Mouse (Mus musculus) adrenal gland, adult 2 months (tissue): ENCODE results near the gene Isg15. TPM values are rescaled to one million over a fixed set of nuclear protein-coding genes. Genes with fewer than 3 reads are reported as not detected.
"Not testable (repeated sequence)": the region's sequence is repeated elsewhere in the genome, so short reads cannot be mapped to it uniquely, and the experiment has no call there.

ENCODE experiments used
- DNase-seq: peaks from one replicate; pipeline ENCODE4 v3.0.0; 2021
- microRNA-seq, 2 experiments: library from miRNA; unstranded; fragments of <30 nt; microRNA quantifications; one replicate each; pipeline ENCODE4 v1.2.0; 2021
- polyA plus RNA-seq: library from polyadenylated mRNA; depleted of rRNA; stranded (reverse); fragments of >200 nt; gene quantifications from 2 replicates; pipeline ENCODE4 v1.2.3, GENCODE M21; 2012; rRNA removed
- total RNA-seq, 2 experiments: library from RNA; stranded (reverse); gene quantifications; 2 replicates each; pipeline ENCODE4 v1.2.3; 2021

Gene Isg15
- total and polyA plus RNA-seq, 3 experiments, result 4.3 to 9.1 (median 5.4) TPM

DNA sequence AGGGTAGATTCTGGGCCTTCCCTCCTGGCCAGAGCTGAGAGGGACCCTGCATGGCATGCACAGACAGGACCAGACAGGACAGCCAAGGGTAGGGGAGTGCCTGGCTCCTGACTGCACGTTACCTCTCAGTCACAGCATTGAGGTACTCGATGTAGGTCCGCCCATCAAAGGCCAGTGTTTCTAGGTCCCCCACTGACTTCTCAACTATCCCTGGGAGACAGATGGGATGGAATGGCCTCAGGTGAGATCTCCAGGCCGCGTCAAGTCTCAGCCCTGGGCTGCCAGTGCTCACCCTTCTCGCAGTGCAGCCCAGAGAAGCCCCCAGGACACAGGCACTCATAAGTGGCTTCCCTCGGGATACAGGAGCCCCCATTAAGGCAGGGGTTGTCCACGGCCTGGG is 32.0 kb downstream of the Isg15 start:
- DNase-seq, result no peak

DNA sequence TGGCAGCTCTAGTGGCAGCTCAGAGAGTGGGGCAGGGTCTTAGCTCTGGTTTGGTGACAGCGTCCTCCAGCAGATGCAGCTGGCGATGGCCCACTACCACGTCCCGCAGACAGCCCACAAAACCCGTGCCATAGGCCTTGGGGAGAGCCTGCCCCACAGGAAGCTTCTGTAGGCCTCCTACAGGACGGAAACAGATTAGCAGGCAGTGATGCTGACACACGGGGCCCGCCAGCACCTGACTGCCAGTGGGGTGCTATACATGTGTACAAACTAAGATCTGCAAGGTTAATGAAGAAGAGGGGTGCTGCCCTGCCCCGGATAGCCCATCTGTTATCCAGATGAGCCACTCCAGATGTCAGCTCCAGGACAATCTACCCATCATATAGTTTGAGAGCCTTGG is 34.1 kb downstream of the Isg15 start:
- DNase-seq, result no peak

DNA sequence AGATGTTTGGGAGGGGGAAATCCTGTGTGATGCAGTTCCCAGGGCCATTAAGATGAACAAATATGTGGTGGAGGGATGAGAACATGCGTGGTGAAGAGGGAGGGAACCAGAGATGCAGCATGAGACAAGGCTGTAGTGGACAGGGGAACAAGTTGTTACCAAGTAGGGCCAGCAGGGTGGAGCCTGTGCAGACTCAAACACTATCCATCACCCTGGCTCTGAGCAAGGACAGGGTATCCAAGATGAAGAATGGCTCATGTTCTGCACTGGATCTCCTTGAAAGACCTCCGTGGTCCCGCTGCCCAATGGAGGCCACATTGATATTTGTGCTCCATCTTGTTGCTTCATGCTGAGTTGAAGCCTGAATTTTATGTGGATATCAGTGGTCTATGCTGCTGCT is 45.8 kb downstream of the Isg15 start:
- no peak for DNase-seq

DNA sequence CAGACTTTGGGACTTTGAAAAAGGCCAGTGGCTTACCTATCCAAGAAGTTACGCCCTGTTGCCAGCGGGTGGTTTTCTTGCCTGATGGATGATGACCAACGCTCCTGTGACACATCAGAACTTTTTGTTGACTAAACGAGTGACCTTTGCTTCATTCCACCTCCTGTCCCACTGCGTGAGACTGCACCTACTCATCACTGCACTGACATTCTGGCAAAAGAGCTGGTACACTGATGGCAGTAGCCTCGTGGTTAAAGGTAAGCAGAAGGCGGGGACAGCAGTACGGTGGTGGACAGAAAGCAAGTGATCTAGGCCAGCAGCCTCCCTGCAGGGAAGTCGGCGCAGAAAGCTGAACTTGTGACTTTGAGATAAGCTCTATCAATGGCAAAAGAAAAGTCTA is 49.7 kb downstream of the Isg15 start:
- not testable (repeated sequence) for DNase-seq

Small RNAs within 50 kb of the gene (microRNA-seq; reads per million reads assigned to microRNA genes)
- gene Mir7658, result 1.8 to 3.7 reads per million in 2 experiments

Other genes starting within 250 kb of the Isg15 start
- gene C1qtnf12, start 238.5 kb downstream of the Isg15 start, total RNA-seq, result 10 to 100 TPM; 66.8 to 70.1 TPM
- gene C1qtnf12, start 238.5 kb downstream of the Isg15 start, polyA plus RNA-seq, result 100 and 128 TPM in 2 replicates
- 1 to 10 TPM; 5.1 to 8.5 TPM for gene B3galt6, start 208.2 kb downstream of the Isg15 start, total RNA-seq
- gene B3galt6, start 208.2 kb downstream of the Isg15 start, polyA plus RNA-seq, result 14.7 and 18.3 TPM in 2 replicates
- gene Sdf4, start 207.9 kb downstream of the Isg15 start, total RNA-seq, result 100 to 1,000 TPM; 260 to 282 TPM
- 47.5 and 50.7 TPM in 2 replicates for gene Sdf4, start 207.9 kb downstream of the Isg15 start, polyA plus RNA-seq
- gene Tnfrsf4, start 187.0 kb downstream of the Isg15 start, total RNA-seq, result 1 to 10 TPM in 1 of 2 experiments, under 1 TPM in 1; 0.61 to 1.2 TPM
- 4.4 and 5.0 TPM in 2 replicates for gene Tnfrsf4, start 187.0 kb downstream of the Isg15 start, polyA plus RNA-seq
- under 1 TPM in 1 of 2 experiments, not detected in 1; 0.38 TPM for gene Tnfrsf18, start 174.7 kb downstream of the Isg15 start, total RNA-seq
- gene Tnfrsf18, start 174.7 kb downstream of the Isg15 start, polyA plus RNA-seq, result 0.30 and 0.61 TPM in 2 replicates
- under 1 TPM in 1 of 2 experiments, not detected in 1; 0.21 TPM for gene Ttll10, start 141.4 kb downstream of the Isg15 start, total RNA-seq
- 0.13 and 0.19 TPM in 2 replicates for gene Ttll10, start 141.4 kb downstream of the Isg15 start, polyA plus RNA-seq
- gene 9430015G10Rik, start 90.8 kb downstream of the Isg15 start, total RNA-seq, result 1 to 10 TPM; 5.7 to 9.6 TPM
- gene 9430015G10Rik, start 90.8 kb downstream of the Isg15 start, polyA plus RNA-seq, result 14.6 and 15.6 TPM in 2 replicates
- gene Rnf223, start 70.3 kb downstream of the Isg15 start, total RNA-seq, result under 1 TPM; 0.17 TPM
- 0.34 and 0.46 TPM in 2 replicates for gene Rnf223, start 70.3 kb downstream of the Isg15 start, polyA plus RNA-seq
- 10 to 100 TPM; 23.2 to 34.1 TPM for gene Agrn, start 3.3 kb downstream of the Isg15 start, total RNA-seq
- gene Agrn, start 3.3 kb downstream of the Isg15 start, polyA plus RNA-seq, result 39.3 and 46.4 TPM in 2 replicates
- gene AW011738, start 2.5 kb upstream of the Isg15 start, total RNA-seq, result 1 to 10 TPM; 2.7 to 7.2 TPM
- gene AW011738, start 2.5 kb upstream of the Isg15 start, polyA plus RNA-seq, result 1.7 and 2.6 TPM in 2 replicates
- 10 to 100 TPM in 1 of 2 experiments, 1 to 10 TPM in 1; 3.9 to 10.2 TPM for gene Perm1, start 15.1 kb upstream of the Isg15 start, total RNA-seq
- gene Perm1, start 15.1 kb upstream of the Isg15 start, polyA plus RNA-seq, result 2.4 and 2.6 TPM in 2 replicates
- gene Plekhn1, start 34.0 kb upstream of the Isg15 start, total RNA-seq, result 10 to 100 TPM; 18.7 to 23.9 TPM
- 62.2 and 69.6 TPM in 2 replicates for gene Plekhn1, start 34.0 kb upstream of the Isg15 start, polyA plus RNA-seq
- 10 to 100 TPM; 42.6 to 47.2 TPM for gene Noc2l, start 35.2 kb upstream of the Isg15 start, total RNA-seq
- gene Noc2l, start 35.2 kb upstream of the Isg15 start, polyA plus RNA-seq, result 46.6 and 60.3 TPM in 2 replicates
- gene Samd11, start 54.8 kb upstream of the Isg15 start, total RNA-seq, result 1 to 10 TPM; 1.7 to 2.2 TPM
- gene Samd11, start 54.8 kb upstream of the Isg15 start, polyA plus RNA-seq, result 2.2 and 2.9 TPM in 2 replicates
- gene Vmn2r-ps159, start 130.3 kb upstream of the Isg15 start, total RNA-seq, result not detected
- gene Vmn2r-ps159, start 130.3 kb upstream of the Isg15 start, polyA plus RNA-seq, result not detected in 2 replicates